Mouse (Mus musculus): ENCODE measurements at regions not wholly inside any gene's neighbourhood (a gene's known extent, or its start where the extent isn't known, plus 50 kb on each side); places are given as distances from the start of the nearest gene placed in this dataset.

- no peak for DNase-seq
Observed at GRCm38 (mm10) chr12:9176198-9176597, 146.4 kb downstream of the Ttc32 start.

- no peak for DNase-seq
Observed at GRCm38 (mm10) chr12:9178626-9179025, 148.8 kb downstream of the Ttc32 start.

GRCm38 (mm10) chr12:9180677-9181076, 150.9 kb downstream of the Ttc32 start:
- no peak for DNase-seq

GRCm38 (mm10) chr12:9191721-9192120, 161.9 kb downstream of the Ttc32 start:
- DNase-seq, result no peak

- peak in 1 of 2 experiments; percentile 10 for DNase-seq
Observed at GRCm38 (mm10) chr12:9199321-9199720, 169.5 kb downstream of the Ttc32 start.

GRCm38 (mm10) chr12:9212211-9212610, 182.4 kb downstream of the Ttc32 start:
- no peak for DNase-seq

- DNase-seq, result no peak
Observed at GRCm38 (mm10) chr12:9224971-9225370, 195.2 kb downstream of the Ttc32 start.

- no peak for DNase-seq
Observed at GRCm38 (mm10) chr12:9227901-9228300, 198.1 kb downstream of the Ttc32 start.

- DNase-seq, result no peak
Observed at GRCm38 (mm10) chr12:9228486-9228885, 198.7 kb downstream of the Ttc32 start.

- no peak for DNase-seq
Observed at GRCm38 (mm10) chr12:9229981-9230380, 200.2 kb downstream of the Ttc32 start.

- DNase-seq, result no peak
Observed at GRCm38 (mm10) chr12:9230576-9230975, 200.8 kb downstream of the Ttc32 start.

- no peak for DNase-seq
Observed at GRCm38 (mm10) chr12:9232431-9232830, 202.6 kb downstream of the Ttc32 start.

- DNase-seq, result no peak
Observed at GRCm38 (mm10) chr12:9235866-9236265, 206.1 kb downstream of the Ttc32 start.

- DNase-seq, result no peak
Observed at GRCm38 (mm10) chr12:9237538-9237937, 207.7 kb downstream of the Ttc32 start.

- no peak for DNase-seq
Observed at GRCm38 (mm10) chr12:9237955-9238354, 208.2 kb downstream of the Ttc32 start.

- no peak for DNase-seq
Observed at GRCm38 (mm10) chr12:9247506-9247905, 217.7 kb downstream of the Ttc32 start.

GRCm38 (mm10) chr12:9251772-9252171, 222.0 kb downstream of the Ttc32 start:
- DNase-seq, result peak; percentile 48 to 70

GRCm38 (mm10) chr12:9253306-9254074, 223.7 kb downstream of the Ttc32 start:
- no peak for DNase-seq

- DNase-seq, result no peak
Observed at GRCm38 (mm10) chr12:9254301-9254860, 224.6 kb downstream of the Ttc32 start.

- no peak for DNase-seq
Observed at GRCm38 (mm10) chr12:9255661-9256486, 226.1 kb downstream of the Ttc32 start.

- no peak for DNase-seq
Observed at GRCm38 (mm10) chr12:9256487-9256820, 226.7 kb downstream of the Ttc32 start.

GRCm38 (mm10) chr12:9258221-9258620, 228.4 kb downstream of the Ttc32 start:
- DNase-seq, result no peak

- no peak for DNase-seq
Observed at GRCm38 (mm10) chr12:9261662-9262061, 231.9 kb downstream of the Ttc32 start.

GRCm38 (mm10) chr12:9266221-9266620, 236.4 kb downstream of the Ttc32 start:
- DNase-seq, result no peak

All from kidney, postnatal 25 days (tissue).